Mouse (Mus musculus): ENCODE measurements at regions not wholly inside any gene's neighbourhood (a gene's known extent, or its start where the extent isn't known, plus 50 kb on each side); places are given as distances from the start of the nearest gene placed in this dataset.

DNA sequence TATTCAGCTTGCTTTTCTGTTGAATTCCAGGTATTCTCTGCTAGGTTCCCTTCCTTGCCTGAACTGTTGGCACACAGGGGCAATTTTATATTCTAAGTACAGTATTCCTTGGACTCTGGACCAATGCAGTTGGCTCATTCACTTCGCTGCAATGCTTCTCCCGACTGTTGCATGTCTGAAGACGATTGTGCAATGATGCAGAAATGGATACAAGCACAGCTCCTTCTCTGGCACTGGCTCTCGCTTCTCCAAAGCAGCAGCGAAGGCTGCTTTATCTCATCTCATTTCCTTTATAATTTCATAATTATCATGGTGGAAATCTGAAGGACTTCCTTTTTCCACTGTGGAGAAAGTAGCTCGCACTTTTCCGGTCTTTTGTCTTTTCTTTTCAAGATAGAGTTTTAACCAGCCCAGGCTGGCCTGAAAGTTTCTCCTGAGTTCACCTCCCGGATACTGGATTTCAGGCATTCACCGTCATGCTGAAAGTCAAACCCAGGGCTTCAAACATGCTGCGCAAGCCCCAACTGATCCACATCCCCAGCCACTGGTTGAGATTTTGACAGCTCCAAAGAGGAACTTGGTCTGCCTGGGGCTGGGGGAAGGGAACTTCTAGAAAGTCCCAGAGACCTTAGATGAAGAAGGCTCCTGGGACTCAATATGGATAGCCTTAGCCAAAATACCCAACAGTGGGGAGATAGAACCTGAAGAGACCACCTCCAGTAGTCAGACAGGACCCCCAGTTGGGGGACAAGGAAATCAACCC is 55.6 kb upstream of the Akirin2 start:
- DNase-seq (ENCODE audit: low read depth, low spot score) = no peak

- DNase-seq (ENCODE audit: low read depth, low spot score) = no peak
Measured at GRCm38 (mm10) chr4:34498325-34498724, 52.4 kb upstream of the Akirin2 start.

DNA sequence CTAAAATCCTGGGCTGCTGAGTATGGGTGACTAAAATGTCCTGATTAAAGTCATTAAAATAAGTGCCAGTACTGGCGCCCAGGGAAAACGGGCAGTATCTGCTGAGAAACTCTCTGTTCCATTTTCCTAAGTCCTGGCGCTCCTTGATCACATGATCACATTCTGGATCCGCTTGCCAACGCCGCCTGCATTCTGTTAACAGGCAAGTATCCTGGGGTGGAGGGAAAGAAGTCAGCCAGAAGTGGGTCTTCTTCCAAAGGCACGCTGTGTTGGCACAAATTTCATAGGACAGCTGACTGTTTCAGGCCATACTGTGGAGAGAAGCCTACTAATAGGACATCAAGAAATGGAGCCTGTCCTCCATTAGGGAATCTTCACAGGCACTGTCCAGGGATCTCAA is 52.0 kb upstream of the Akirin2 start:
- no peak for DNase-seq (ENCODE audit: low read depth, low spot score)

GRCm38 (mm10) chr4:34499731-34500130 is 51.0 kb upstream of the Akirin2 start:
- no peak for DNase-seq (ENCODE audit: low read depth, low spot score)

All from forelimb bud, embryonic 11.5 days (tissue).